Mouse (Mus musculus) left cerebral cortex, adult 11 months (tissue): ENCODE data around the gene Syt14.

Source experiments
- DNase-seq: peaks from one replicate; pipeline ENCODE4 v3.0.0; 2022; ENCODE audit warnings: low spot score

The Syt14 gene

DNA sequence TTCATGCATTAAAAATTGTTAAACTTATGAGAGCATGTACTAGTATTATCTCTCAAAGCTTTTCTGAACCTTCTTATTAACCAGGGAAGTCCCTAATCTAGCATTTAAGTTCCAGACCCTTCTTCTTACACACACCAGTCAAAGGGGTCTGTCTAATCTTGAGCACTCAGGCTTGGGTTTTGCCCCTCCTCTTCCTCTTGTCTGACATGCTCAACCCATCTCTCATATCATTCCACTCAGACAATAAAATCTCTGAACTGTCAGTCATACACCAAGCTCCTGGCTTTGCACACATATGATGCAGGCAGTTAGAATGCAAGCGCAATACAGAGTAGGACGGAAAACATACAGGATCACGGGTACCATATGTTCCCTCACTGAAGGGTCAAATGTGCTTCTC lies 48.4 kb downstream of the Syt14 start:
- DNase-seq, result no peak

DNA sequence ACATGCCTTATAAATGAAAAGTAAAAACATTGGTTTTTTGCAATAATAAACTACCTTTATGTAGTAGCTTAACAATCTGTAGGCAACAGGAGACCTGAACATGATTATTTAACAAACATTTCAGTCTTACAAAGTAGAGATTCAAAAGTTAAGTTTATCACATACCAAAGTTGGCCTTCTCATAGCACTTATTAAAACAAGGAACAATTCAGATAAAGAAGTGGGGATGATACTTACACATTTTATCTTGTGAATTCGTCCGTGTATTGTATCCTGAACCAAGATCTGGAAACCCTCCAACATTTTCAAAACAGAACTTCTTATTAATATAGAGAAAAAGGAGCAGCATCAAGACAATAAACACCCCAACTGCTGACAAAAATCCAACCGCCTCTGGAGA lies 49.1 kb downstream of the Syt14 start:
- DNase-seq, result no peak

DNA sequence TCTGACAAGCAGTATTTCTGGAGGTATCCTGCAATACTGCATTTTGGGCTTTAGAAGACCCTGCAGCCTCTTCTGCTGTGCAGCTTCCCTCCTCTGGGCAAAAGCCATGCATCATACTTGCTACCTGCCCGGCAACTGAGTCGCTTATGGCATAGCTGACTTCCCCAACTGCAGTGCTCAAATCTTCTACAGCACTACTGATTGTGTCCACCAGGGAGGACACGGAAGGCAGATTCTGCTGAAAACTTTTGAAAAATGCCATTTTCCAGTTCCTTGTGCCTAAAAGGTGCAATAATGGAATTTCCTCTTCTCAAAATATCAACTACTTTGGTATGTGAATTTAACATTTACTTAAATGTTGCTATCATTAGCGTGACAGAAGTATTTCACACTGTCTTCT lies 51.2 kb downstream of the Syt14 start:
- no peak for DNase-seq

DNA sequence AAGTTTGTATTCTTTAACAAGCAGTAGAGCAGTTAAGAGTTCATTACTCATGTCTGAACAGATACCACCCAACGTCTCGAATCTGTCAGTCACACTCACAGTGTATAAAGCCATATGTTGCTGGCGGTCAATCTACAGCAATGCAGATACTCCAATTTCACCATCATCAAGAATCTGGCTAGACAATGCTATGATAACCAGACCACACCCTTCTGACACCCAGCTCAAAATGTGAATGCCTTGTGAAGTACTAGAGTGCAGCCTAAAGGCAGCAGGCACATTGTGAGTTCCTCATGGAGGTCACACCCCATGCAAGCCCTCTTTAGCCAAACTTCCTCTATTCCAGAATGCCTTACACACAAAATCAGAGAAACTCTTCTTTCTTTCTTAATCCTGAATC lies 53.9 kb downstream of the Syt14 start:
- no peak for DNase-seq

DNA sequence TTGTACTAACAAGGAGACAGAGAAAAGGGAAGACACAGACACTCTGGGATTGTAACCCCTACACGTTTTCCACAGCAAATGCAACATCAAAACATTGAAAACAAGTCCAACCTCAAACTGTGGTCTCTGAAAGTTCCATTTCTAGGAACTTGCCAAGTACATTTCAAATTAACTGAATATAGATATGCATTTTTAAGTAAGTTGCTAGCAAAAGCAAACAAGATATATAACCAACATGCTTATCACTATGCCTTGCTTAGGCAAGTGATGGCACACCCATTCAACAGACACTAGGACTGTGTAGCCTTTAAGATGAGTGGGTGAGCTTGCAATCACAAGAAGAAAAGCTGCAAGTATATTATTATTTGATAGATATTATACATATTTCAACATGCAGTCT lies 54.5 kb downstream of the Syt14 start:
- no peak for DNase-seq

DNA sequence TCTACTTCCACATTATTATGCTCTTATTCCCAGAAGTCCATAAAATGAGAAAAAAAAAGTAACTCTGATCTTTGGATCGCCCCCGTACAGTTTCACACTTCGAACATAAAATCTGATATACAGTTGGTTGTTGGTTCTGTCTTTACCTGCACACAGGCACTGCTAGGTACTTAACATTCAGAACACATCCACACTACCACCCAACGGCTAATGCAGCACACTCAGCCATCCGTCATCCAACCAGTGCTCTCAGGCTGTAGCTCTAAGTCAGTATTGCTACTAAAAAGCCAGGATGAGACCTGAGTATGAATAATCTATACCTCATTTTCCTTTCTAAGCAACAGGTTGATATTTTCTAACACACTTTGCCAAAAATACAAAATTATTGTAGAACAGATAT lies 73.3 kb downstream of the Syt14 start:
- DNase-seq, result no peak

DNA sequence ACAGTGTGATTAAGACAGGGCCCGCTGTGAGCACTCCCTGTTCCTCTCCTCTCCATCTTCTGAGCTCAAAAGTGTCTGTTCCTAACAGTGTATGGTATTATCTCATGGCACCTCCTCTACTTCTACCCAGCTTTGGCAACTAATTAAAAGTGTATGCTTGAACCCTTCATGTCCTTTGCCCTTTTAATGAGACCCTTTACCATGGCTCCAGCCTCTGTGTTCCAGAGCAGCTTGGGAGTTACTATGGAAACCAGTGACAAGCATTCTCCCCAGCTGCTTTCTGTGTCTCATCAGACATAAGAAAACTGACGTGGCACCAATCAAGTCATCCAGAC lies 87.8 kb downstream of the Syt14 start:
- no peak for DNase-seq

DNA sequence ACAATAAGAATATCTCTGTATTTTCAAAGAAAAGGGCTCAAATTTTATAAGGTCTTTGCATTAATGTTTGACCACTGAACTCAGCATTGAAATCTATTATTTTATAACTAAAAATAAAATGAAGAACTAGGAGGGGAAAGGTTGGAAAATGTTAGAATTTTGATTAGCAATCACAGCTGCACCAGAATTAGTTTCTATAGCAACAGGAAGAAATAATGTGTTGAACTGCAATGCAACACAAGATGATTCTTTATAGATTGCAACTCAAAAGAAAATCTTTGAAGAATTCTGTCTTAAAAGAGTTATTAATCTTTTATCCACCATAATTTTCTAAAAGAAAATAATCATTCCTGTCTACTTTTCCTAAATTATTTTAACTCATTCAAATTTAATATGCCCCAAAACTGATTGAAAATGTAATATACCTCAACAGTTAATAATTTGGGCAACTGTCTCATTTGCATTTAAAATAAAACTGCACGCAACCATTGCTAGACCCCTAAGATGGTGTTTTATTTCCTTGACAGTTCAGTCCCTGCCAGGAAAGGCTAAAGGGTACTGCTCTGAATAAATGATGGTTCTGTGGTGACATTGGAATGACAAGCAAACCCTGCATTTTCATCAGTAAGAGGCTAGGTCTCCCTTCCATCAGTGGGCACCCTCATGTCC lies 88.3 kb downstream of the Syt14 start:
- DNase-seq, result no peak

DNA sequence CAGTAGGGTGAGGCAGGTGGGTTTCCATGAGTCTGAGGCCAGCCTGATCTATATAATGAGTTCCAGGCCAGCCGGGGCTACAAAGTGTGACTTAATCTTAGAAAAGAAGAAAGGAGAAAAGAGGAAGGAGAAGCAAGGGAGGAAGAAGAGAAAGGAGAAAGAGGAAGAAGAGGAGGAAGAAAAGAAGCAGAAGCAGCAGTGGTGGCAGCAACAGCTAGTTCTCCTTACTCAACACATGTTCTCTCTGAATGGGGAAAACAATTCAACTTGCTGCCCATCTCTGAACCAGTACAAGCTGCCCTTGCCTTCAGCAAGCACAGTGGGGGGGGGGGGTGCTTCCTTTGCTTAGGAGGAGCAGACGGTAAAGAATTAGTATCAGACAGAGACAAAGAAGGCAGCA lies 96.5 kb downstream of the Syt14 start:
- DNase-seq, result no peak

DNA sequence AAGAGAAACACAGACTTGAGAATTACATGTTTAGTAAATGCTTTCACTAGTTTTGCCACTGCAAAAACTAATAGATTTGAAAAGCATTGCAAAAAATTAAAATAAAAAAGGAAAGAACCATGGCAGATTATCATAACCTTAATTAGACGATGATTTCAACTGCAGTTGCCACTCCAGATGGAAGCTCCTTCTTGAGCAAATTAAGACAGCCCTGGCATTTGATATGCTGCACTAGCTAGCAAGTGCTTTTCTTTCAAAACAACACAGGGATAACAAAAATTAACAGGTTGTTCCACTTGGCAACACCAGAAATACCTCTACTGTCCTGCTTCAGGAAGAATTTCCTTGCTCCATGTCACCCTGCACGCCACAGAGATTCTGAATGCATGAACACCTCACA lies 97.6 kb downstream of the Syt14 start:
- no peak for DNase-seq

DNA sequence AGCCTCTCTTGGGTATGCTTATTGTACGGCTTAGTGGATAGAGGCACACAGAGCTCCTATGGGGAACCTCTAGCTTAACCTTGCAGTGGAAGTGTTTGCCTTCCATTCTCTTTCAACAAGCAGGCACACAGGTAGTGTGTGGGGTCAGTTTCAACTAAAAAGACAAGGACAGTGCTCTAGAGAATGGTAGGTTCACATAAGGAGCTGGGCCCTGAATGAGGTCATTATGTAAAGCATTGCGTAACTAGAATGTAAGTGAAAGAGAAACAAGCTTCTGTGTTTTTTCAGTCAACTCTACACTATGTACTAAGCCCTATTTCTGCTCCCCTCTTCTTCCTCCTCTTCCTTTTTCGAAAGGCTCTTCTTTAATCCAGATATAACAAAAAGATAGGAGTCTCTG lies 103.8 kb downstream of the Syt14 start:
- DNase-seq, result no peak

DNA sequence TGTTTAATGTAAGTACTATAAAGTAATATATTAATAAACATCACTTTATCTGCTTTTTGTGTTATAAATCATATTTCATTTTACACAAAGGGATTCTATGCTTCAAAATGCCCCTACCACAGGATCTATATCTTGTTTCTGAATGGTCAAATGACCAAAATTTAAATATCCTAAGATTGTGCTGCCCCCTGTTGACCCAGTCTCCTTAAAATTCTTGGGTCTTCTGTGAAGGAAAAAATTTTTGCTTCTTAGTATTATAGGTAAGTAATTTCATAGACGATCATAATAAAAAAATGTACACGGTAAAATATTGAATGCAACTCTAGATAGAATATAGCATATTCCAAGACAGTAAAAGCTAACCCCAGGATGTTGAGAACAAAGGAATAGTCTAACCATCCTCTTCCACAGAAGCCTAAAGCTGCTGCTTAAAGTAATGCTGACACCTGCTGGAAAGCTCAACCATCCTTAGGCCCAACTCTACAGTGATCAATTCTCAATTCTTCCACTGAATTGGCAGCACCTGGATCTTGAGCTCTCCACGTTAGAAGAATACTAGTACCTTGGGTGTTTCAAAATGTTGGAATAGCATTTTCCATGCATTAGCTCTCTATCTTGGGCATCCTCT lies 123.4 kb downstream of the Syt14 start:
- no peak for DNase-seq

DNA sequence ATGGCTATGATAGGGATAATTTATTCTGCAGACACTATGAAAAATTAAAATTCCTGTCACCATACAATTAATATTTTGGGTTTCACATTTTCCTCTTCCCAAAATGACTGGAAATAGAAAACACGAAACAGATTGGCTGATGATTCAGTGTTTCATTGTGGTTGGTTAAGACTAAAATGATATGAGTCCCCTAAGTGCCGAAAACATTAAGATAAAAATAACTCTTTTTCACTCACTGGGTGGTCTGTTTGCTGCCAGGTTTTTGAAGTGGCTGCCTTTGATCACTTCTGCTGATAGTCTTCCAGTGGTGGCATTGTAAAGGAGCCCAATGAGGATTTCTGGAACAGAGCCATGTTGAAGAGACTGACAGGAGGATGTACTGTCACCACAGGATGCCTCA lies 134.1 kb downstream of the Syt14 start:
- no peak for DNase-seq

DNA sequence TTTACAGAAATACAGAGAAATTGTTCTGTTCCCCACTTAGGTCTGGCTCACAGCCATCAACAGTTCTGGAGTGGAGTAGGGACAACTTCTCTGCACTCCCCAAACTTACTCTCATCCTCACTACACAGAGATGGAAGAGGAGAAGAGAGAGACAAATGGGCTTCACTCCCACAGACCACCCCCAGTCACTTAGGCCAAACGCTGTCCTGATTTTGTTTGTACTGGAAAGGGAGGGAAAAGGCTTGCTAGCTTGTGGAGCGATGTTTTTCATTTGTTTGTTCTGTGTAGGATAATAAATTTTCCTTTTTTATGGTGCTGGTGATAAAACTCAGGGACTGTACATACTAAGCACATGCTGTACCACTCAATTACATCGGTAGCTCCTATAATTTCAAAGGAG lies 134.7 kb downstream of the Syt14 start:
- DNase-seq, result no peak

DNA sequence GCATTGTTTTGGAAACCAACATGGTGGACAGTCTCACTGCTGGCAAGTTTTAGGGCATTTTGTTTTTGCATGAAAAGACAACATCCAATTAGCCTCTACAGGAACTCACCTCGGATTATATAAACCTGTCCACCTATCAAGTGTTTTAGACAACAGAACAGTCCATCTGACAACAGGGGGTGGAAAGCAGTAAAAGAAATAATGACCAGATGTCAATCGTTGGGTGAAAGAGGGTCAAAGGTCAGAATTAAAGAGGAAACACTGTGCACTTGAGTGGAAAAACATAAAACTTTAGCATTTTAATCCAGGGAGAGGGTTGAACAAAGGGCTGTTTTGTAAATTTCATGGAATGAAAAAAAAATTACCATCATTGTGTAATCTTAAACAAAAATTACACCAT lies 136.8 kb downstream of the Syt14 start:
- DNase-seq, result no peak

DNA sequence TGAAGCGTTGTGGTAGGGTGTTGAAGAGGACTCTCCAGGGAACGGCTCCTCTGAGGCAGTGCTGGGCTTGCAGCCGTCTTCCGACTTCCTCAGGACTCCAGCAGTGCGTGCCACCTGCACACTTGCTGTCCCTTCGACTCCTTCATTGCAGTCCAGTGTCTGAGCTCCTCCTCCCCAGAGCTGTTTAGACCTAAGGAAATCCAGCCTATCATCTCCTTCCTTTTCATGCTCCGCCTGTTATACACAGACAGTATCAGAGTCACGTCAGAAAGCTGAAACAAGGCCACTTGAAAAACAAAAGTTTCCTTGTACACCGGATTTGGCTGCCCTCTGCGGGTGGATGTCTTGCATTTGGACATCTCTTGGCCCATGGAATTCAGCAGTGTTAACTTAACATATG lies 138.4 kb downstream of the Syt14 start:
- DNase-seq, result no peak

DNA sequence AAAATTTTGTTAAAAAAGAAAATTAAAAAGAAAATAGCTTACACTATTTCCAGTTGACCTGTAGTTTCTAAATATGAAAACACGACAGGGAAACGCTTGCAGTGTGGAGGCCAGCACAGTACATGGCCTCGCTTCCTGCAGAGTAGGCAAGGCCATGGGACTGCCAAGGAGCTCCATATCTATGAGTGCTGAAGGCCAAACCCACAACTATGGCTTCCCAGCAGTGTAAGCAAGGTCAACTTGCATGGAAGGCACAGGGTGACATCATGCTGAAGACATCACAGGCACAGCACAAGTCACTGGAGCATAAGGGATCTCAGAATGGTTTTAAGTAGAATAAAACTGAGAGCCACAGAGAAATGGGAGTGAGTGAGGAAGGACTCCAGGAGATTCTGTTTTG lies 139.5 kb downstream of the Syt14 start:
- DNase-seq, result no peak

DNA sequence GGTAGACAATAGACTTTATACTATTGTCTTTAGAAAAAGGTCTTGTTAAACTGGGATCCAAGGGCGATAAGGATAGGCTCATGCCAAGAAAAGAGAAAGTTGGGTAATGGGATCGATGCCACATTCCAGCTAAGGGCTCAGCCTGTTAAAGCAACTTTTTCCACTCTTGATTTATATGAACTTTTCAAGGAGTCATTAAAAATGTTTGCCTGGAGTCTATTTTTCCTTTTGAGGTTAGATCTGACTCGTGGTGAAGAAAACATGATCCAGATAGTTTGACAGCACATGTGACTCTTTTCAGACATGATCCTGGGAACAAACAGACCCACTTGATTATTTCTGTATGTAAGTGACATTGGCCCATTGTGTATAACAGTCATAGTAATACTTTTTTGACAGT lies 144.9 kb downstream of the Syt14 start:
- DNase-seq, result no peak

DNA sequence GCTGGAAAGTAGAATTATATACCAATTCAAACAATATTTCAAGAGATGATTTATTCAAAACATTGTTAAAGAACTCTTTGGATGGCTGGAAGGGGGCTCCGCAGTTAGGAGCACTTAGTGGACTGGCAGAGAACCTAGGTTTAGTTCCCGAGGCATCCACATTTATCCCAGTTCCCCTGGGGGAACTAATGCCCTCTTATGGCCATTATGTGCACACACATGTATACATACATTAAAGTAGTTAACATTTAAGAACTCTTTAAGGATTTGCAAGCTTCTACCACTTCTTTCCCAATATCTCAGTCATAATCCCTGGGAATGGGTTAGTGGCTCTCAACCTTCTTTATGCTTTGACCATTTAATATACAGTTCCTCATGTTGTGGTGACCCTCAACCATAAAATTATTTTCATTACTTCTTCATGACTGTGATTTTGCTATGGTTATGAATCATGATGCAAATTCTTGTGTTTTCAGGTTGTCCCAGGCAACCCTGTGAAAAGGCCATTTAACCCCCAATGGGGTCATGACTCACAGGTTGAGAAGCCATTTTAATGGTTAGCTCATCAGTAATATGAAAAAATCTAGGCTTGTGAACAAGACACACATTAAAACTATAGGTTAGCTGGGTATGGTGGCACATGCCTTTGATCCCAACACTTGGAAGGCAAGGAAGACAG lies 152.8 kb downstream of the Syt14 start:
- DNase-seq, result no peak

DNA sequence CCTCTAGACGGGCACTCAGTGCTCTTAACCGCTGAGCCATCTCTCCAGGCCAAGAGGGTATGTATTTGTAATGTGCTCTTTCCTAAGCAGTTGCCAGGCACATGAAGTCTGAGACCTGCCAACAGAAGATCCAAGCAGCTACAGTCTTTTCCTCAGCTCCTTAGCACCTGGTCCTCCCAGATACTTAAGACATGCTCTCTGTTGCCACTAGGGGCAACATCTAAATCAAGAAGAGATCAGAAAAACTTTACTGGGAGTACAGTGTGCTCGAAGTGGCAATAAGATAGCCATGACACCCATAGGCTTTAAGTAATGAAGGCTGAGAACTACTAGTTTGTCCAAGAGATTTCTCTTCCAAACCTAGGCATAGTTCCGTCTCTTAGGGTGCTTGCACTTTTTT lies 155.4 kb downstream of the Syt14 start:
- DNase-seq, result no peak

DNA sequence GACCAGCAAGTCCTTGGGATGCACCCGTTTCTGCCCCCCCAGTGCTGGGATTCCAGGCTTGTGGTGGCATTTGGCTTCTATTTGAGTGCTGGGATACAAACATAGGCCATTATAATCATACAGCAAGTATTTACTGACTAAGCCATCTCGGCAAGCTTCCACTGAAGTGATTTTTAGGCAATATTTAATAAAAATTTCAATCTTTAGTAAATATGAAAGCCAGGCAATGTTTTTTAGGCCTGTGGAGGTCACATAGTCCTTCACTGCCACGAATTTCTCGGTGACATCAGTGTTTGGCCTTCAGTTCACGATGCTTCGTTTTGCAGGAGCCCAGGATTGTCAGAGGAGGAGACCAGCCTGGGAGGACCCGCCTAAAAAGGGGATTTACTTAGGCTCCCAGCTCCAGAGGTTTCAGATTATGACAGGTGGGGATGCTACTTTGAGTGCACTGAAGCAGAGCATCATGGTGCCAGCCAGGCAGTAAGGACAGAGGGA lies 156.4 kb downstream of the Syt14 start:
- DNase-seq, result no peak

DNA sequence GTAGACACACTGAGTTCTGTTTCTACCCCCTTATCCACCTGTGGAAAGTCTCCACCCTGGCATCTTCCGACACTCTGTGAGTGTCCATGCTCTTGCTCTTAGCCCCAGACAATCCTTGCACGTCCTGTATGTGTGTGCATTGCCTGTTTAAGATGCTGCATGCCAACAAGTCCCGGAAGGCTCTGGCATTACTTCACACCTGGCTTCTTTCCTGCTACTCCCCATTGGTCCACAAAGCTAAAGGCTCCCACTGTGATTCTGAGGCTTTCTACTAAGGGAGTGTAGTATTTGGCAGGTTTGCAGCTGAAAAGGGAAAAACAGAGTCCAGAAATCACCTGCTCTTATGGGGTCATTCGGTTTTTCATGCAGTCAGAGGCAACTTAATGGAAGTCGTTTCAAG lies 162.7 kb downstream of the Syt14 start:
- DNase-seq, result no peak

DNA sequence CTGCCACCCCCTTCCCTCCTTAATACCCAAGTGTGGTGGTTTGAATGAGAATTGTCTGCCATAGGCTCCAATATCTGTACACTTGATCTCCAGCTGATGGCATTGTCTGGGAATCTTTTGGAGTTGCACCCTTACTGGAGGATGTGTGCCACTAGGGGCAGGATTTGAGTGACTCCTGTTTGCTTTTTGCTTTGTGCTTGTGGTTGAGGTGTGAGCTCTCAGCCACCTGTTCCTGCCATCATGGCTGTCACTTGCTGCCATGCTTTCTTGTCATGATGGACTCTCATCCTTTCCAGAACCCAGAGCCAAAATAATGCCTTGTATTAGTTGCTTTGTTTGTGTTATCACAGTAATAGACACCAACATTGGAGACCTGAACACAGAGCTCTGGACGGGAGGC lies 165.8 kb downstream of the Syt14 start:
- DNase-seq, result no peak

DNA sequence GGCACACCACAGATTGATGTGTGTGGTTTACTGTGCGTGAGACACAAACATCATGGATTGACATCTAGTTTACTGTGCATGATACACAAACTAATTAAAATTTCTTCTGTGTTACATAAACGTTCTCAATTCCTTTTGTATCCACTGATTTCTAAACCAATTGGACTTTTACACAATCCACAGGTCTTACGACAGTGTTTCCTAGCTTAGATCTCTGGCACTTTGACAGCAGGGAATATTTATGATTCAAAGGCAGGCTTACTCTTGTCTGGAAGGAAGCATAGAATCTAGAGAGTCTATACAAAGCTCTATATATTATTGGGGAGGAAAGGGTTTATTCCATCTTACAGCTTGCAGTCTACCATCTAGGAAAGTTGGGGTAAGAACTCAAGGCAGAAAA lies 171.1 kb downstream of the Syt14 start:
- DNase-seq, result no peak
